Mouse (Mus musculus): ENCODE measurements around the gene Kbtbd12.

Gene Kbtbd12

GRCm38 (mm10) chr6:88626912-88627311 is 10.8 kb downstream of the Kbtbd12 start:
- DNase-seq (ENCODE audit: low read depth, low spot score), result no peak

GRCm38 (mm10) chr6:88626462-88626861 is 11.3 kb downstream of the Kbtbd12 start:
- DNase-seq (ENCODE audit: low read depth, low spot score), result no peak

- no peak for DNase-seq (ENCODE audit: low read depth, low spot score)
Measured at GRCm38 (mm10) chr6:88621816-88622481, 15.8 kb downstream of the Kbtbd12 start.

GRCm38 (mm10) chr6:88619542-88619941 is 18.2 kb downstream of the Kbtbd12 start:
- DNase-seq (ENCODE audit: low read depth, low spot score), result no peak

- no peak for DNase-seq (ENCODE audit: low read depth, low spot score)
Measured at GRCm38 (mm10) chr6:88615352-88615751, 22.4 kb downstream of the Kbtbd12 start.

- no peak for DNase-seq (ENCODE audit: low read depth, low spot score)
Measured at GRCm38 (mm10) chr6:88606417-88606816, 31.3 kb downstream of the Kbtbd12 start.

GRCm38 (mm10) chr6:88605715-88606114 is 32.0 kb downstream of the Kbtbd12 start:
- no peak for DNase-seq (ENCODE audit: low read depth, low spot score)

- DNase-seq (ENCODE audit: low read depth, low spot score), result no peak
Measured at GRCm38 (mm10) chr6:88605235-88605634, 32.5 kb downstream of the Kbtbd12 start.

- DNase-seq (ENCODE audit: low read depth, low spot score), result no peak
Measured at GRCm38 (mm10) chr6:88596108-88596507, 41.6 kb downstream of the Kbtbd12 start.

- peak; percentile 44 for DNase-seq (ENCODE audit: low read depth, low spot score)
Measured at GRCm38 (mm10) chr6:88592367-88592766, 45.4 kb downstream of the Kbtbd12 start.

- no peak for DNase-seq (ENCODE audit: low read depth, low spot score)
Measured at GRCm38 (mm10) chr6:88590231-88590630, 47.5 kb downstream of the Kbtbd12 start.

GRCm38 (mm10) chr6:88589517-88589916 is 48.2 kb downstream of the Kbtbd12 start:
- peak; percentile 31 for DNase-seq (ENCODE audit: low read depth, low spot score)

GRCm38 (mm10) chr6:88588581-88589256 is 49.0 kb downstream of the Kbtbd12 start:
- no peak for DNase-seq (ENCODE audit: low read depth, low spot score)

- DNase-seq (ENCODE audit: low read depth, low spot score), result no peak
Measured at GRCm38 (mm10) chr6:88587091-88587490, 50.7 kb downstream of the Kbtbd12 start.

- no peak for DNase-seq (ENCODE audit: low read depth, low spot score)
Measured at GRCm38 (mm10) chr6:88583950-88584349, 53.8 kb downstream of the Kbtbd12 start.

- no peak for DNase-seq (ENCODE audit: low read depth, low spot score)
Measured at GRCm38 (mm10) chr6:88576495-88576894, 61.3 kb downstream of the Kbtbd12 start.

- DNase-seq (ENCODE audit: low read depth, low spot score), result no peak
Measured at GRCm38 (mm10) chr6:88566676-88567075, 71.1 kb downstream of the Kbtbd12 start.

GRCm38 (mm10) chr6:88565033-88565432 is 72.7 kb downstream of the Kbtbd12 start:
- peak; percentile 20 for DNase-seq (ENCODE audit: low read depth, low spot score)

- DNase-seq (ENCODE audit: low read depth, low spot score), result no peak
Measured at GRCm38 (mm10) chr6:88560156-88560555, 77.6 kb downstream of the Kbtbd12 start.

GRCm38 (mm10) chr6:88559688-88560087 is 78.1 kb downstream of the Kbtbd12 start:
- DNase-seq (ENCODE audit: low read depth, low spot score), result no peak

- no peak for DNase-seq (ENCODE audit: low read depth, low spot score)
Measured at GRCm38 (mm10) chr6:88558076-88558475, 79.7 kb downstream of the Kbtbd12 start.

- peak; percentile 39 for DNase-seq (ENCODE audit: low read depth, low spot score)
Measured at GRCm38 (mm10) chr6:88557548-88557947, 80.2 kb downstream of the Kbtbd12 start.

GRCm38 (mm10) chr6:88549916-88550315 is 87.8 kb downstream of the Kbtbd12 start:
- no peak for DNase-seq (ENCODE audit: low read depth, low spot score)
